Mouse (Mus musculus) small intestine, adult 10 weeks (tissue): ENCODE measurements around the gene Ptgfrn. TPM values are rescaled to one million over a fixed set of nuclear protein-coding genes. Genes with fewer than 3 reads are reported as not detected.

Experiments used
- polyA plus RNA-seq: library from polyadenylated mRNA; stranded (reverse); fragments of 350-450 nt; fragmentation: Illumina TruSeq; extraction: RNeasy Lipid Tissue Mini Kit (QIAGEN cat#74804); gene quantifications from one replicate; pipeline ENCODE4 v1.2.3, GENCODE M21; 2014; ENCODE audit warnings: low replicate concordance

Ptgfrn gene
- polyA plus RNA-seq, result 26.6 TPM

DNA sequence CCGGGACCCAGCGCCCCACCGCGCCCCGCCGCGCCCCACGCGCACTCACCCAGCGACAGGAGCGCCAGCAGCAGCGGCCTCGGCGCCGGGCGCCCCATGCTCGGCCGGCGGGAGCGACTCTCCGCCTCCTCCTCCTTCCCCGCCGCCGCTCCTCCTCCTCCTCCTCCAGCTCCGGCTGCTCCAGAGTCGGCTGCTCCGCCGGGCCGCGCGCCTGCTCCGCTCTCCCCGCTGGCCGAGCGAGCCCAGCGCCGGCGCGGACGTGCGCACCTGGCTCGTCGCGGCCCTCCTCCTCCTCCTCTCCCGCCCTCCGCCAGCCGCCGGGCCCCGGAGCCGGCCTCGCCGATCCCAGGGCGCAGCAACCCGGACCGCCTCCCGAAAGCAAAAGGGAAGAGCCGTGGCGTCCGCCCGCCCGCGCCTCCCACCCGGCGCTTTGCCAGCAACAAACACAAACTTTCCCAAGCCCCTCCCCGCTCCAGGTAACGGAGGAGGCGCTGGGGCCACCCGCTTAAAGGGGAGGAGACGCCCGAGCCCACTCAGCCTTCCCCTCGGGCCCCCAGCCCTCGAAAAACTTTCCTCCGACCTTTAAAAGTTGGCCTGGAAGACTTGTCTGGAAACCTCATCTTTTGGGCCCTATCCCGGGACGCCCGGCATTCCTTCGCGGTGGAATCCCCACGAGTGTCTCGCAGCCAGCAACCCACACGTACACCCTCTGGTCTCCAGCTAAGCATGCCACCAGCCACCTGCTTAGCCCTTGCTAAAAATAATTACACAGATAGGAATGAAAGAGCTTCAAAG lies at the start of gene Ptgfrn:
TSS of gene Ptgfrn (minus strand) at position 236 of the 795 bp plus-strand sequence.

DNA sequence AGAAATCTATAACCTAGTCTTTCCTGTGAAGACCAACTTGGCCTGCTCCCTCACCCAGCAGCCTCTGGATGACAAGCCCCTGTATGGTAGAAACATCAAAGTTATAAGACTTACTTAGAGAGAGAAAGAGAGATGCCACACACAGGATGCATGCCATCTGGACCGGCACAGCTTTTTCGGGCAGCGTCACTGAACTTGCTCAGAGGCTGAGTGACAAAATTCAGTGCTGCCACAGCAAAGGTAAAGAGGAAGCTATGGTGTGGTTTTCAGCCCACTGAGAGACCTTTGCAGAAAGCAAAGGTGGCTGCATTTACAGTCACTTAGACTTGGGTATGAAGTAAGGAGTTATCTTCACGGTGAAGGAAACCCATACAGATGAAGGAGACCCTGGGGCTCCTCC lies 80.7 kb downstream of the Ptgfrn start, which contains the start of gene Cd101:
TSS of gene Cd101 (minus strand) at position 218 of the 400 bp plus-strand sequence.

Other genes with a start within 250 kb of the Ptgfrn start
- not detected for gene Trim45, start 188.1 kb downstream of the Ptgfrn start, polyA plus RNA-seq
- 2.5 TPM for gene Ttf2, start 140.6 kb downstream of the Ptgfrn start, polyA plus RNA-seq
- 1.3 TPM for gene Cd101, start 80.7 kb downstream of the Ptgfrn start, polyA plus RNA-seq
- 1.1 TPM for gene Cd2, start 177.7 kb upstream of the Ptgfrn start, polyA plus RNA-seq